Mouse (Mus musculus) limb, embryonic 10.5 days (tissue): ENCODE results near the gene Rad51d. TPM values are rescaled to one million over a fixed set of nuclear protein-coding genes. Genes with fewer than 3 reads are reported as not detected.
"Not testable (repeated sequence)": the region's sequence is repeated elsewhere in the genome, so short reads cannot be mapped to it uniquely, and the experiment has no call there.

ENCODE experiments used
- DNase-seq: peaks from one replicate; pipeline ENCODE4 v3.0.0-alpha.2; 2017; ENCODE audit warnings: low spot score
- H3K27ac ChIP-seq: fragments of 300-500 bp; sonication (generic); 2 replicates; pipeline ENCODE4 v1.5.1; 2016; ENCODE audit warnings: mild to moderate bottlenecking
- H3K27me3 ChIP-seq: fragments of 300-500 bp; sonication (generic); 2 replicates; pipeline ENCODE4 v1.6.1; 2016; ENCODE audit warnings: low read depth, mild to moderate bottlenecking; ENCODE audit not compliant: poor library complexity, severe bottlenecking
- H3K36me3 ChIP-seq: fragments of 300-500 bp; sonication (generic); 2 replicates; pipeline ENCODE4 v1.6.1; 2016; ENCODE audit warnings: mild to moderate bottlenecking, moderate library complexity
- H3K4me1 ChIP-seq: fragments of 300-500 bp; sonication (generic); 2 replicates; pipeline ENCODE4 v1.6.1; 2016
- H3K4me3 ChIP-seq: fragments of 300-500 bp; sonication (generic); 2 replicates; pipeline ENCODE4 v1.5.1; 2016; ENCODE audit warnings: mild to moderate bottlenecking, moderate library complexity
- H3K9me3 ChIP-seq: fragments of 300-500 bp; sonication (generic); replicated peaks from 2 replicates; pipeline ENCODE4 v1.6.1; 2016; ENCODE audit warnings: mild to moderate bottlenecking
- WGBS: fragments of 180-500 bp; shearing (Covaris S2); methylation state at CpG from one replicate; pipeline ENCODE4 v1.1.7; 2016; 5-methylcytosine and 5-hydroxymethylcytosine counted together
- polyA plus RNA-seq: library from polyadenylated mRNA; unstranded; fragments of >200 nt; fragmentation: Nextera tagmentation; extraction: Ambion mirVana; gene quantifications from 2 replicates; pipeline ENCODE4 v1.2.1, GENCODE M21; 2016

Gene Rad51d
- polyA plus RNA-seq, result 12.8 and 13.7 TPM in 2 replicates

DNA sequence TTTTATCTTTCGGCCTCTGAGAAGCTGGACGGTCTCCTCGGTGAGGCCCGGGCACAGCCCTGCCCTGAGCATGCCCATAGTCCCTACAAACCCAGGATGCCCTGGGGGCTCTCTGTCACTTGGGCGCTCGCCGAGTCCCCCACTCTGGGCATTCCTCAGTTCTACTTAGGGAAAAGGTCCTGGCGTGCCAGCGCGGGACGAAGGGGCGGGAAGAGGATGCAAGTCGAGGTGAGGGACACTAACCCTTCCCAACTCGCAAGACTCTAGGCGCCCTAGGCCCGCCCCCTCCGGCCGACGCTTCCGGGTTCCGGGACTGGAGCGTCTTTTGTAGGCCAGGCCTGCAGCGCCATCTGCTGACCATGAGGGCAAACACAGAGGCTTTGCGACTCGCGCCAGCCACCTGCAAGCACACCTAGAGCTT is at the start of gene Rad51d:
Gene Rad51d, minus strand, starts transcription at position 273 of the 421 bp plus-strand sequence.
- Histone ChIP-seq H3K27ac (peak within 1 kb of the TSS; percentile 79), H3K27me3 (0 out of 2 replicates have a peak, but pooled peaks cover 7% of the 10 kb centered on the region), H3K9me3 (no peaks in the 10 kb centered on the region), H3K4me1 (peaks cover 20% of the 10 kb centered on the region), H3K36me3 (no peaks in the 10 kb centered on the region), H3K4me3 (peak within 1 kb of the TSS; percentile 63)
- WGBS, result under 1% methylated on average over 26 of the region's 26 CpGs
- DNase-seq, result peak; percentile 97

DNA sequence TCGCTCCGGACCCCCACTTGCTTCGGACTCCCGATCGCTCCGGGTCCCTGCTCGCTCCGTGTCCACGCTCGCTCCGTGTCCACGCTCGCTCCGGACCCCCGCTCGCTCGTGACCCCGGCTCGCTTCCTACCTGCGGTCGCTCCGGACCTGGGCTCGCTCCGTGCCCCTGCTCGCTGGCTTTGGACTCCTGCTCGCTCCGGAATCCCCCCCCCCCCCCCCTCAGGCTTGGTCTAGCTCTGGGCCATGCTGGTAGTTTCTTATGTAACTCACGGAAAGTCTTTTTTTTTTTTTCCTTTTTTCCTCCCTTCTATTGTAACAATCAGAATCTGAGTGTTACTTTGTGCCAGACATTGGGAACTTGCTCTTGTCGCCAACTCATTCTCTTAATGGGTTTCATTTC is 42.8 kb upstream of the Rad51d start:
- peaks cover 95% of the 10 kb centered on the region for H3K27me3 ChIP-seq
- DNase-seq, result no peak
- no peak overlapping the region for H3K27ac ChIP-seq
- peak overlapping the region; percentile 51 for H3K4me3 ChIP-seq
- peaks cover 14% of the 10 kb centered on the region for H3K4me1 ChIP-seq
- no peaks in the 10 kb centered on the region for H3K9me3 ChIP-seq
- no peaks in the 10 kb centered on the region for H3K36me3 ChIP-seq
- WGBS, result 4% methylated on average over 29 of the region's 29 CpGs

DNA sequence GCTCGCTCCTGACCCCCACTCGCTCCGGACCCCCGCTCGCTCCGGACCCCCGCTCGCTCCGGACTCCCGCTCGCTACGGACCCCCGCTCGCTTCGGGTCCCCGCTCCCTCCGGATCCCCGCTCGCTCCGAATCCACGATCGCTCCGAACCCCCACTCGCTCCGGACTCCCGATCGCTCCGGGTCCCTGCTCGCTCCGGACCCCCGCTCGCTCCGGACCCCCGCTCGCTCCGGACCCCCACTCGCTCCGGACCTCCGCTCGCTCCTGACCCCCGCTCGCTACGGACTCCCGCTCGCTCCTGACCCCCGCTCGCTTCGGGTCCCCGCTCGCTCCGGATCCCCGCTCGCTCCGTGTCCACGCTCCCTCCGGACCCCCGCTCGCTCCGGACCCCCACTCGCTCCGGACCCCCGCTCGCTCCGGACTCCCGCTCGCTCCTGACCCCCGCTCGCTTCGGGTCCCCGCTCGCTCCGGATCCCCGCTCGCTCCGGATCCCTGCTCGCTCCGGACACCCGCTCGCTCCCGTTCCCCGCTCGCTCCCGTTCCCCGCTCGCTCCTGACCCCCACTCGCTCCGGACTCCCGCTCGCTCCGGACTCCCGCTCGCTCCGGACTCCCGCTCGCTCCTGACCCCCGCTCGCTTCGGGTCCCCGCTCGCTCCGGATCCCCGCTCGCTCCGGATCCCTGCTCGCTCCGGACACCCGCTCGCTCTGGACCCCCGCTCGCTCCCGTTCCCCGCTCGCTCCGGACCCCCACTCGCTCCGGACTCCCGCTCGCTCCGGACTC is 41.4 kb upstream of the Rad51d start:
- H3K9me3 ChIP-seq, H3K27ac ChIP-seq, H3K36me3 ChIP-seq, DNase-seq: not testable (repeated sequence)
- whole genome bisulfite sequencing, result under 1% methylated on average over 119 of the region's 119 CpGs
- peak overlapping the region; percentile 51 for H3K4me3 ChIP-seq
- peaks cover 93% of the 10 kb centered on the region for H3K27me3 ChIP-seq
- peaks cover 14% of the 10 kb centered on the region for H3K4me1 ChIP-seq

DNA sequence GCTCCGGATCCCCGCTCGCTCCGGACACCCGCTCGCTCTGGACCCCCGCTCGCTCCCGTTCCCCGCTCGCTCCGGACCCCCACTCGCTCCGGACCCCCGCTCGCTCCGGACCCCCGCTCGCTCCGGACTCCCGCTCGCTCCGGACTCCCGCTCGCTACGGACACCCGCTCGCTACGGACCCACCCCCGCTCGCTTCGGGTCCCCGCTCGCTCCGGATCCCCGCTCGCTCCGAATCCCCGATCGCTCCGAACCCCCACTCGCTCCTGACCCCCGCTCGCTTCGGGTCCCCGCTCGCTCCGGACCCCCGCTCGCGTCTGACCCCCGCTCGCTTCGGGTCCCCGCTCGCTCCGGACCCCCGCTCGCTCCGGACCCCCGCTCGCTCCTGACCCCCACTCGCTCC is 40.7 kb upstream of the Rad51d start:
- H3K27me3 ChIP-seq, result peaks cover 93% of the 10 kb centered on the region
- under 1% methylated on average over 63 of the region's 63 CpGs for WGBS
- not testable (repeated sequence) for H3K27ac ChIP-seq, DNase-seq, H3K9me3 ChIP-seq, H3K36me3 ChIP-seq
- peak overlapping the region; percentile 51 for H3K4me3 ChIP-seq
- H3K4me1 ChIP-seq, result peaks cover 14% of the 10 kb centered on the region

DNA sequence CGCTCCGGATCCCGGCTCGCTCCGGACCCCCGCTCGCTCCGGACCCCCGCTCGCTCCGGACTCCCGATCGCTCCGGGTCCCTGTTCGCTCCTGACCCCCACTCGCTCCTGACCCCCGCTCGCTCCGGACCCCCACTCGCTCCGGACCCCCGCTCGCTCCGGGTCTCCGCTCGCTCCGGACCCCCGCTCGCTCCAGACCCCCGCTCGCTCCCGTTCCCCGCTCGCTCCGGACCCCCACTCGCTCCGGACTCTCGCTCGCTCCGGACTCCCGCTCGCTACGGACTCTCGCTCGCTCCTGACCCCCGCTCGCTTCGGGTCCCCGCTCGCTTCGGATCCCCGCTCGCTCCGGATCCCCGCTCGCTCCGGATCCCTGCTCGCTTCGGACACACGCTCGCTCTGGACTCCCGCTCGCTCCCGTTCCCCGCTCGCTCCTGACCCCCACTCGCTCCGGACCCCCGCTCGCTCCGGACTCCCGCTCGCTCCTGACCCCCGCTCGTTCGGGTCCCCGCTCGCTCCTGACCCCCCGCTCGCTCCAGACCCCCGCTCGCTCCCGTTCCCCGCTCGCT is 40.1 kb upstream of the Rad51d start:
- Histone ChIP-seq H3K27me3 (peaks cover 93% of the 10 kb centered on the region), H3K4me1 (peaks cover 14% of the 10 kb centered on the region), H3K4me3 (peak overlapping the region; percentile 51)
- H3K36me3 ChIP-seq, H3K9me3 ChIP-seq, H3K27ac ChIP-seq, DNase-seq: not testable (repeated sequence)
- 2% methylated on average over 84 of the region's 85 CpGs for WGBS

DNA sequence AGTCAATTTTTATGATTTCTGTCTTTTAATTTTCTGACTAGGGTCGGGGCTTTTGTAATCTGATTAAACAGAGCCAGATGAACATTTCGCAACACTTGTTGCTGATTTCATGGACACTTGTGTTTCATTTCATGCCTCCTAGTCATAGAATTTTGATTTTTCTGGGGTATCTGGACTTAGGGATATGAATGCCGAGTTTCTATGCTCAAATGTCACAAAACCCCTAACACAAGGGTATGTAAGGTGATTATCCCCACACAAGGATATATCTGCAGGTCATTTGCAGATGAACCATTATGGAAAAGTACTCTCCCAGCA is 39.2 kb upstream of the Rad51d start:
- H3K9me3 ChIP-seq, result no peaks in the 10 kb centered on the region
- 60% methylated on average over 3 of the region's 3 CpGs for WGBS
- H3K36me3 ChIP-seq, result no peaks in the 10 kb centered on the region
- H3K27me3 ChIP-seq, result peaks cover 89% of the 10 kb centered on the region
- no peak overlapping the region for H3K4me3 ChIP-seq
- DNase-seq, result no peak
- peaks cover 14% of the 10 kb centered on the region for H3K4me1 ChIP-seq
- no peak overlapping the region for H3K27ac ChIP-seq

DNA sequence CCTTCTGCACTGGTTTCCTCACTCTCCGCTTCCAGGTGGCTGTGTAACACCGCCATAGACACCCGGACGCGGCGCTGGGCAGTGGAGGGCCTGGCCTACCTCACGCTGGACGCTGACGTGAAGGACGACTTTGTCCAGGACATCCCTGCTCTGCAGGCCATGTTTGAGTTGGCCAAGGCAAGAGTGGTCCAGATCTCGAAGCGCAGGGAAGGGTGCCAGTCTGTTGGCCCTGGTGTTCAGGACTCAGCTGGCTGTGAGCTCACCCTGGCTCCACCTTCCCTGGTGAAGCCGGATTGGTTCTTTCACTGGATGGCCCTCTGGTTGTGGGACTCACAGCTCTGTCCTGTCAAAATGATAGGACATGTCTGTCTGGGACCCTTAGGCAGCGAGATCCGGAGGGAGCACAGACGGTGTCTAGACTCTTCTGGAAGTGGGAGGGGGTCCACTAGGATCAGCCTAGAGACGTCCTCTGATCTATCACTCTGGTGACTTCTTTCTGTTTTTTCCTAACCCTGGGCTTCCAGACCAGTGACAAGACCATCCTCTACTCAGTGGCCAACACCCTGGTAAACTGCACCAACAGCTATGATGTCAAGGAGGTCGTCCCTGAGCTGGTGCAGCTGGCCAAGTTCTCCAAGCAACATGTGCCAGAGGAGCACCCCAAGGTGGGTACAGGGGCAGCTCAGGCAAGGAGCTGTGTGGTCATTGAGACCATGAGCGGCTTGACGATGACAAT is 38.7 kb upstream of the Rad51d start:
- Histone ChIP-seq H3K27ac (no peak overlapping the region), H3K36me3 (no peaks in the 10 kb centered on the region), H3K4me1 (peaks cover 14% of the 10 kb centered on the region), H3K4me3 (no peak overlapping the region), H3K9me3 (no peaks in the 10 kb centered on the region), H3K27me3 (peaks cover 84% of the 10 kb centered on the region)
- DNase-seq, result no peak
- 32% methylated on average over 20 of the region's 20 CpGs for WGBS

DNA sequence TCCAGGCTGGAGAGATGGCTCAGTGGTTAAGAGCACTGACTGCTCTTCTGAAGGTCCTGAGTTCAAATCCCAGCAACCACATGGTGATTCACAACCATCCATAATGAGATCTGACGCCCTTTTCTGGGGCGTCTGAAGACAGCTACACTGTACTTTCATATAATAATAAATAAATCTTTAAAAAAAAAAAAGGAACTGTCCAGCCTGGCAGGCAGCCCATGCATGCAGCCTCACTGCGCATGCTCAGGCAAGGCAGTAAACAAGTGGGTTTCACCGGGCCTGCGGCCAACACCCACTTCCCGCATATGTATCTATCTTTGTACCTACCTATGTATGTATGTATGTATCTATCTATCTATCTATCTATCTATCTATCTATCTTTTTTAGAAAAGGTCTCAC is 33.5 kb upstream of the Rad51d start:
- H3K4me3 ChIP-seq, H3K27ac ChIP-seq, H3K9me3 ChIP-seq, DNase-seq, H3K4me1 ChIP-seq, H3K36me3 ChIP-seq: not testable (repeated sequence)
- 90% methylated on average over 6 of the region's 6 CpGs for WGBS
- peaks cover 71% of the 10 kb centered on the region for H3K27me3 ChIP-seq

DNA sequence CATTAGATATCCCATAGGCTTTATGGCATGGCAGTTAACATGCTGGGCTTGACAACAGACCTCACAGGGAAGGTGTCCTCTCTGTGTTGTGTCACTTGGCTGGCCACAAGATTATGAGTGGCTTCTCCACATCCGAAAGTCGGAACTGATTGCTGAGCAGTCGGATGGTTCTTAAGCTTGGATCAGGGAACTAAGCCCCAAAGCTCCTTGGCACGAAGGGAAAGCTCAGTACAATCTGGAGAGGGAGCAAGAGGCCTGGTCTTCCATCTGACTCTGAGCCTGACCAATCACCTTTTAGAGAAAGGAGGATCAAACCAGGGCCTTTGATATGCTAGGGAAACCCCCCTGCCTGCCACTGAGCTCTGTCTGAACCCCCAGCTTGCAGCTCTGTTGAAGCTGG is 31.3 kb upstream of the Rad51d start:
- no peaks in the 10 kb centered on the region for H3K36me3 ChIP-seq
- no peaks in the 10 kb centered on the region for H3K9me3 ChIP-seq
- H3K4me1 ChIP-seq, result no peaks in the 10 kb centered on the region
- H3K27me3 ChIP-seq, result peaks cover 60% of the 10 kb centered on the region
- DNase-seq, result no peak
- no peak overlapping the region for H3K27ac ChIP-seq
- 75% methylated on average over 4 of the region's 4 CpGs for WGBS
- H3K4me3 ChIP-seq, result no peak overlapping the region

DNA sequence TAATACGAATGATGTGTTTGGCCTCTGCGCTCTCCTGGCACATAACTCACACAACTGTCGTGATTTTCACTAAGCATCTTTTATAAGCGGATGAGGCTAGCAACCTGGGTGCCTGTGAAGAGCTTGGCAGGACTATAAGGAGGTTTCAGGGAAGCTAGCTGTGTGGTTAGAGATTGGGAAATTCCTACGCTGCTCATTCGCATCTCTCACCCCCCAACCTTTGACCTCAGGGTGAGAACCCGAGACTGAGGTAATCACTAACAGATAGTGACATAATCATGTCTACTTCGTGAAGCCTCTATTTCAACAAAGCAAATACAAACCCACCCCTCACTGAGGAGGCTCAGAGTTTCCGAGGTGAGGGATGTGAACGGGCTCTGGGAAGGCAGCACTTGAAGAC is 30.4 kb upstream of the Rad51d start:
- H3K27me3 ChIP-seq, result peaks cover 52% of the 10 kb centered on the region
- no peak overlapping the region for H3K4me3 ChIP-seq
- 45% methylated on average over 10 of the region's 10 CpGs for whole genome bisulfite sequencing
- no peaks in the 10 kb centered on the region for H3K36me3 ChIP-seq
- no peak overlapping the region for H3K27ac ChIP-seq
- H3K4me1 ChIP-seq, result no peaks in the 10 kb centered on the region
- H3K9me3 ChIP-seq, result no peaks in the 10 kb centered on the region
- no peak for DNase-seq

DNA sequence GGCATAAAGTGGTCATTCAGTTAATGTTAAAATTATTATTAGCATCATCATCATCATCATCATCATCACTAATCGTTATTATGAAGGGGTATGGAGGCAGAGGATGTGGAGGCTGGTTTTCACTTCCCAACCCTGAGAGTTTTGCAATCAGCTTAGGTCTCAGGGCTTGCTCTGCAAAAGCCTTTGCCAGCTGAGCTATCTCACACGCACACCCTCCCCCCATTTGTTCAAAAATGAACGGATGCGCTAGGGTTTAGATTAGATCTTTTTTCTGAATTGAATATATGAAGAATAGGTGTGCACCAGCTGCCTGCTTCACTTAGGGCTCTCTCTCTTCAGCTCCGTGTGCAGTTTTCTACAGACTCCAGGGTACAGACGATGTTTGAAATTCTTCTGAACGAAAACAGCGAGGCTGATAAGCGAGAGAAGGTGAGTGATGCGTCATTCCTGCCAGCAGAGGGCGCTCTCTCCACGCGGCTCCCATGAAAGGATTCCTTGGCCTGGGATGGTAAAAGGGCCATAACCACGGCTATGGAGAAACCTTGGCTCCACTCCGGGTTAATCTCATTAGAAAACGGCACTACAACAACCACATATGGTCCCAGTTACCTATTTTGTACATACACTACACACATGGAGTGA is 24.4 kb upstream of the Rad51d start:
- no peak overlapping the region for H3K27ac ChIP-seq
- WGBS, result 10% methylated on average over 16 of the region's 16 CpGs
- peak overlapping the region; percentile 27 for H3K4me3 ChIP-seq
- H3K36me3 ChIP-seq, result no peaks in the 10 kb centered on the region
- no peaks in the 10 kb centered on the region for H3K4me1 ChIP-seq
- peak; percentile 92 for DNase-seq
- peaks cover 46% of the 10 kb centered on the region for H3K27me3 ChIP-seq
- no peaks in the 10 kb centered on the region for H3K9me3 ChIP-seq

DNA sequence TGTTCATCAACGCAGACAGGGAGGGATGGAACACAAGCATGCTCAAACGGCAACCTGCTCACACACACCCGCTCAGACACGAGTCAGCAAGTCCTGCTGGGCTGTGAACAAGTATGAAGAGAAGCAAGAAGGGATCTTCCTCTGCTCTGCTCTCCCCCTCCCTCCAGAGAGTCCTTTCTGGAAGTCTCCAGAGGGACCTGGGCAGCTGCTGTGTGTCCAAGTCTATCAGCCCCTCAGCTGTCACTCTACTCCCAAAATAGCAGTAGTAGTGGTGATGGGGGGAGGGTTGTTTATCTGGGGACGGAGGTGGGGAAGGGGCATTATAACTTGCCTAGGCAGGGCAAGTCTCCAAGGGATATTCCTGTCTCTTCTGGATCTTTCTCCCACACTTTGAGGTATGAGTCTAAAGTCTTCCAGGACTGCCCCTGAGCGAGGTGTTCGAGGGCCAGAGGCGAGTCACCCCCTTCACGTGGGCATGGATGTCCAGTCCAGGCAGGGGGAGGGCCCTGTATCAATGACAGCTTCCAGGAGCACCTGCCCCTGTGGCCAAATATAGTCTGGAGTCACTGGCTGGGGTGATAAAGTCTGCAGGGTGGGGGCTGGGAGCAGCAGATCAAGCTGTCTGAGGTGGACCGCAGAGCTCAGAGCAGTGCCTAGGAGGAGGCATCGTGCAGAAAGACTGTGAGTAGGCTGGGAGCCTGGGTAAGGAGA is 20.4 kb upstream of the Rad51d start:
- peaks cover 32% of the 10 kb centered on the region; the same call in 1 of the 2 replicates for H3K27me3 ChIP-seq
- no peak overlapping the region for H3K27ac ChIP-seq
- no peak for DNase-seq
- peaks cover 12% of the 10 kb centered on the region for H3K36me3 ChIP-seq
- H3K4me1 ChIP-seq, result peaks cover 16% of the 10 kb centered on the region
- H3K9me3 ChIP-seq, result no peaks in the 10 kb centered on the region
- H3K4me3 ChIP-seq, result no peak overlapping the region
- WGBS, result 84% methylated on average over 11 of the region's 11 CpGs
